Mouse (Mus musculus): Measurements from ENCODE around the gene Myadml2. TPM values are rescaled to one million over a fixed set of nuclear protein-coding genes. Genes with fewer than 3 reads are reported as not detected.
A peak's percentile ranks its signal among the peaks of the same experiment; 100 is the strongest.

The Myadml2 gene
- total RNA-seq, 2 experiments from 2014 or later, result 3.2 to 7.6 TPM

DNA sequence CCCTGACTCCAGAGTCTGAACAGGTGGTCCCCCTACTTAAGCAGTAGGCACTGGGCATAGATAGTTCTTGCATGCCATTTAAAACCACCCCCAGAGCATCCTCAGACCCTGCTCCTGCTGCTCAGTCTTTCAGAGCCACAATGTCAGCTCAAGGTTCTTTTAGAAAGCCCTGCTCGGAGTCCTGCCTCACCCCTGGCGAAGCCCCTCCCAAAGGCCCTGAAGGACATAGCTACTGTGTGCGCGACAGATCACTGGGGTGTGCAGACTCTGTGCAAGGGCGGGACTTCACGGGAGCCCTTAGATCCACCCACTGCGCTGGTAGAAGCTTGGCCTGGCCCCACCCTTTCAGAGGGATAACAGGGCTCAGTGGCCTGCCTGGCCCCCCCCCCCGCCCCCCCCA is 38.7 kb downstream of the Myadml2 start:
- DNase-seq, result peak; percentile 63

DNA sequence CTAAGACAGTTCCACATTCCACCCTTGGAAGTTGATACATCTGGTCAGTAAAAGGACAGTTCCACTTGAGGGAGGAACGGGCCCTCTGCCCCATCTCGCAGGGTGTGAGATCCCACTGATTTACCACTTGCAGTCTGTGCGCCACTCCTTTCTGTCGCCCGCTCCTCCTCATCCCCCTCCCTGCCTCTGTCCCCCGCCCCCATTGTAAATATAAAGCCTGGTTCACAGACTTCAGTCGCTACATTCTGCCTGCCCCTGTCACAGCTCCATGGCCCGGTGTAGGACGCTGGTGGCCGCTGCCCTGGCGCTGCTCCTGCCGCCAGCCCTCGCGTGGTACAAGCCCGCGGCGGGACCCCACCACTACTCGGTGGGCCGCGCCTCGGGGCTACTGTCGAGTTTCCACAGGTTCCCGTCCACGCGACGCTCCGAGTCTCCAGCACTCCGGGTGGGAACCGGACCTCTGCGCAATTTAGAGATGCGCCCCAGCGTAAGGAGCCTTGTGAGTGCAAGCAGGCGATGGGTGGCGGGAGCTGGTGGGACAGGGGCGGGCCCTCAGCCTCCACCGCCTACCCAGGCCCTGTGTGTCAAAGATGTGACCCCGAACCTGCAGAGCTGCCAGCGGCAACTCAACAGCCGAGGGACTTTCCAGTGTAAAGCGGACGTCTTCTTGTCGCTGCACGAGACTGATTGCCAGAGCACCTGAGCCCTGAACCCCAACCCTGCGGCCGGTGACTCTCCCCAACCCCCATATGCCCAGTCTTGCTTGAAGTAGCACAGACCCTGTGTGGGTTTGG is 39.5 kb downstream of the Myadml2 start, which contains the start of gene Npb:
TSS of gene Npb (plus strand) at position 237 of the 794 bp plus-strand sequence.
- no peak for DNase-seq

DNA sequence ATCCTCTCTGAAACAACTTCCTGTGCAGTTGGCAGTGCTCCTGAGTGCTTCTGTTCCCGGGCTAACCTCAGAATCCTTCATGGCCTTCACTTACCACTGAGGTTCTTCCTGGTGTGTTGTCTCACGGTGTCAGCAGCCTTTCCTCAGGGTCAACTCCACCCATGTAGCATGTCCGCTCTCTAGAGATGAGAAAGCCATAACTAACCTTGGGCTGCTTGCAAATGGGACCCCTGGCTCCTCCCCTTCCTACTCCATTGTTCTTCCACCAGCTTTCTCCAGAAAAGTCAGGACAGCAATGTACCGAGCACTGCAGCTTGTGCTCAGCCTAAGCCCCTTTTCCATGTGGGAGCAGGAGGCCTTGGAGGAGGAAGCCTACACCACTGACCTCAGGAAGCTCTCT is 41.2 kb downstream of the Myadml2 start:
- DNase-seq, result no peak

DNA sequence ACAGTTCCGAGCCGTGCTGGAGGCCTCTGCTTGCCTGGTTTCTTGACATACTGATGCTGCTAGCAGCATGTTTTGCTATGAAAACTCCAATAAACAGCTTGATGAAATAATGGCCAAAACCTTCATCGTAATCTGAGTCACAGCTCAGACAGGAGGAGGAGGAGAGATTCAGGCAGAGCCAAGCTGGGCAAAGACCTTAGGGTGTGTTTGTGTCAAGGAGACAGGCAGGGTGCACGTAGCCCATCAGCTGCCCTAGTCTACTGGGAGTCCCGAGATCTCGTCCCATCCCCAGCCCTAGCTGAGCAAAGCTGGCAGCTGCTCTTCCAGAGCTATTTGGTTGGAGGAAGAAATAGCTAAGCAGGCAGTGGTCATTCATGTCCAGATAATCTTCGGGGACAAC is 42.3 kb downstream of the Myadml2 start:
- no peak for DNase-seq

DNA sequence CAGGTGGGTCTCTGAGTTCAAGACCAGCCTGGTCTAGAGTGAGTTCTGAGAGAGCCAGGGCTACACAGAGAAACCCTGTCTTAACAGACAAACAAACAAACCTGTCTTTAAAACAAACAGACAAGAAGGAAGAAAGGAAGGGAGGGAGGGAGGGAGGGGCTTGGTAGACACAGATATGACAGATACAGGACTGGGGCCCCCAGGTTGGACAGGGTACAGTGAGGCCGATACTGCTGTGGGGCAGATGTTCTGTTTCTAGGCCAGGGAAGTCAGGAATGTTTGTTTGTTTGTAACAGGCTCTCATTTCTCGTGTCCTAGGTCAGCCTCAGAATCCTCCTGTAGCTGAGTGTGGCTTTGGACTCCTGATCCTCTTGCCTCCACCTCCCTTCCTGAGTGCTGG is 44.4 kb downstream of the Myadml2 start:
- no peak for DNase-seq

DNA sequence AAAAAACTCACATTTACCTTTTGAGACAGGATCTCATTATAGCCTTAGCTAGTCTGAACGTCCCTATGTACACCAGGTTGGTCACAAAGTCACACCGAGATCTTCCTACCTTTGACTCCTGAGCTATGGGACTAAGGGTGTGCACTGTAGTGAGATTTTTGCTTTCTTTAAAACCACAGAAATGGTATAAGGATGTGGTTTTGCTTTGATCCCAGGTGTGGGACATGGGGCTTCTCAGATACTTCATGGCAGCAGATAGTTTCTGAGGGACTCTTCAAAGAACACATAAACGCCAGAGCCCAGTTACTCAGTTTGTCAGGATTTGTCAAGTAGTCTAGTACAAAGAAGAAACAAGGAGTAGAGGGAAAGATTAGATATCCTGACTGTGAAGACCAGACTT is 47.2 kb downstream of the Myadml2 start:
- DNase-seq, result no peak

DNA sequence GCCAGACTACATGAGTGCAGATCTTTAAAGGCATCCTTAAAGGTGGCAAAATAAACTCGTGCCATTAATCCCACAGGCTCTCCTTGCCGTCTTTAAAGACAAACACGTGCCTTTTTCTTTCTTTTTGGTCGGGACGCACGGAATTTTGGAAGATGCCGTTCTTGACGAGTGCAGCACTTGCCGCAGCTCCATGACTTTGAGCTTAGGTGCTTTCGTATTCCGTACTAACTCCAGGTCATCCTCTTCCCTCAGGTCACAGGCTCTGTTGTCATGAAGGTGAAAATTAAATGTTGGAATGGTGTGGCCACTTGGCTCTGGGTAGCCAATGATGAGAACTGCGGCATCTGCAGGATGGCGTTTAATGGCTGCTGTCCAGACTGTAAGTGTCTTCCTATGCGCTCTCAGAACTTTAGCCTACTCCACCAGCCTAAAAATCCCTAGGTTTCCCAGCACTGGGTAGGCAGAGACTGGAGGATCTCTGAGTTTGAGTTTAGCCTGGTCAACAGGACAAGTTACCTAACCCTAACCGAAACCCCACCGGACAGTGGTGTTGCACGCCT is 48.9 kb downstream of the Myadml2 start:
- DNase-seq, result no peak

DNA sequence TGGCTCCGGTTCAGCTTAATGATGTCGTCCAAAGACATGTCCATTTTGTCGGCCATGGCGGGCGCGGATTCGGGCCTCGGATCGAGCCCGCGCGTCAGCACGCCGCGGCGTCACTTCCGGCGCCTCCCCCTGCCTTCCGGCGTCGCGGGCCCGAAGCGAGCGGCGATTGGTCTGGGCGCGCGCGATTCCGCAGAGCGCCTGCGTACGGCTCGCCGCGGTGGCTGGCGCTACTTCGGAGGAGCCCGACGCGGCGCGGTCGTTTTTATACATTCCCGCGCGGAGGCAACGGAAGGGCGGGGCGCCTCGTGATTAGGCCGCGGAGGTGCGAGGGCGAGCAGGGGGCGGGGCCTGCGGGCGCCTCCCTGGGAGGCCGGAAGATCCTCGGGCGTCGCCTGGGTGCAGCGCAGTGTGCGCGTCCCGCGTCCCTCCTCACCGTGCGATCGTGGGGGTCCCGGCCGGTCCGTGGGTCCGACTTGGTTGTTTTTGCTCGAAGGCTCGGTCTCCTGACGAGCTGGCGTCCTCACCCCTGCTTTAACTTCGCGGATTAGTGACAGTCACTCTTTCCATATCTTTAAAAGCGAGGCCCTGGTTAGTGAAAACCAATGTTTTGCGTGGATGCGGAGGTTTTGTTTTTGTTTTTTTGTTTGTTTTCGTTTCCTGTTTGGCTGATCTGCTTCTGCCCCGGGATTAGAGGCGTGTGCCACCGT is 49.5 kb downstream of the Myadml2 start, which contains the start of the genes Alyref and Anapc11:
TSS of gene Alyref (minus strand) at position 83 of the 707 bp plus-strand sequence.
TSS of gene Anapc11 (plus strand) at position 139 of the 707 bp plus-strand sequence.
- DNase-seq, result peak; percentile 96

DNA sequence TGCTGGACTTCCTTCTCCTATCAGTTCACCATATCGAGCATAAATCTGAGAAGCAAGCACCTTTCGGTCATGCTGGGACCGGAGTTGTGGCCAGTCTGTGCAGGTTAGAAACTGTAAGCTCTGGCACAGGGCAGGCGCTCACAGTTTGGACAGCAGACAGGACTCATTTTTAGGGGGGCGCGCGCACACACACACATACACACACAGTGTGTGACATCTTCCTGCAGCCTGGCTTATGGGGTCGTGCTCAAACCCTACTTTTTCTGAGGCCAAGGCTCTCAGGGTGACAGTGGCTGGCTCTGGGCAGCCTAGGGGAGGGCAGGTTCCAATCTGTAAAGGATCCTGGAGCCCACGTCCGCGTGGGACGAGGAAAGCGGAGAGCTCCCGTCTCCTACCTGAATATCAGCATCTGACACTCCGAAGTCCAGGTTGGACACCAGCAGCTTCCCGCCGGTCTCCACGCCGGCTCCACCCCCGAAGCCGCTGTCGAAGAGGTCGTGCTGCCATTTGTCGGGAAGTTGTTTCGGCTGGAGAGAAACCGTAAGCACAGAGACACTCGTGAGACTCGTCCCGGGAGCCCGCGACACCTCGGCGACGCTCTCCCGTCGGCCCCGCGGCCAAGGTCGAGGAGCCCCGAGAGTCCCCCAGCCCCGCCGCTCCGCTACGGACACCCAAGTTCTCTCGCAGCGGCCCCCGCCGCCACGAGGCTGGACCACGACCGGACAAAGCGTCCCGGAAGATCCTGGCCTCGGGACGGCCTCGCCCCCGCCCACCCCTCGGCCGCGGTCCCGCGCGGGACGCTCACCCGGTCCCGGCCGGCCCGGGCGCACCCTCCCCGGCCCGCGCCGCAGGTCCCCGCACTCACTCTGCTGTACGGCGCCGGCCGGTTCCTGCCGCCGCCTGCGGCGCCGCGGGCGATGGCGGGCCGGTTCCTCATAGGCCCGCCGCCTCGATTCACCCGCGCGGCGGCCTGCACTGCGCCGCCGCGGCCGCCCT is 50.4 kb downstream of the Myadml2 start:
- no peak for DNase-seq

Small RNA genes lying within 50 kb of the gene (microRNA-seq; reads per million reads assigned to microRNA genes)
- gene Mir6936, result not detected

Other genes with a start within 250 kb of the Myadml2 start
- gene Nploc4, start 210.4 kb downstream of the Myadml2 start, total RNA-seq (2021), result 10 to 100 TPM; 59.7 to 67.0 TPM
- gene Tspan10, start 205.5 kb downstream of the Myadml2 start, total RNA-seq (2021), result 1 to 10 TPM in 1 of 2 experiments, under 1 TPM in 1; 0.30 to 2.6 TPM
- gene Pde6g, start 194.7 kb downstream of the Myadml2 start, total RNA-seq (2021), result under 1 TPM in 1 of 2 experiments, not detected in 1; 0.94 TPM
- gene Oxld1, start 190.1 kb downstream of the Myadml2 start, total RNA-seq (2021), result 10 to 100 TPM; 59.0 to 82.0 TPM
- 10 to 100 TPM; 16.1 to 18.8 TPM for gene Ccdc137, start 190.0 kb downstream of the Myadml2 start, total RNA-seq (2021)
- gene Arl16, start 180.6 kb downstream of the Myadml2 start, total RNA-seq (2021), result 10 to 100 TPM; 20.6 to 20.9 TPM
- gene Mrpl12, start 163.5 kb downstream of the Myadml2 start, total RNA-seq (2021), result 100 to 1,000 TPM; 179 to 189 TPM
- 10 to 100 TPM; 58.5 to 60.9 TPM for gene Slc25a10, start 156.3 kb downstream of the Myadml2 start, total RNA-seq (2021)
- gene Gcgr, start 117.5 kb downstream of the Myadml2 start, total RNA-seq (2021), result 10 to 100 TPM in 1 of 2 experiments, 1 to 10 TPM in 1; 9.6 to 15.7 TPM
- gene Mcrip1, start 98.4 kb downstream of the Myadml2 start, total RNA-seq (2021), result 10 to 100 TPM; 60.0 to 62.2 TPM
- gene Ppp1r27, start 97.0 kb downstream of the Myadml2 start, total RNA-seq (2021), result 10 to 100 TPM in 1 of 2 experiments, 1 to 10 TPM in 1; 7.1 to 21.8 TPM
- gene P4hb, start 74.9 kb downstream of the Myadml2 start, total RNA-seq (2021), result 100 to 1,000 TPM; 424 to 571 TPM
- 100 to 1,000 TPM; 281 to 286 TPM for gene Arhgdia, start 66.5 kb downstream of the Myadml2 start, total RNA-seq (2021)
- 100 to 1,000 TPM; 112 to 114 TPM for gene Alyref, start 49.8 kb downstream of the Myadml2 start, total RNA-seq (2021)
- gene Anapc11, start 49.7 kb downstream of the Myadml2 start, total RNA-seq (2021), result 10 to 100 TPM; 73.1 to 86.4 TPM
- gene Npb, start 39.7 kb downstream of the Myadml2 start, total RNA-seq (2021), result 1 to 10 TPM; 1.0 to 1.3 TPM
- gene Pcyt2, start 30.2 kb downstream of the Myadml2 start, total RNA-seq (2021), result 100 to 1,000 TPM; 144 to 150 TPM
- gene Sirt7, start 22.9 kb downstream of the Myadml2 start, total RNA-seq (2021), result 10 to 100 TPM; 33.2 to 40.3 TPM
- 10 to 100 TPM; 41.1 to 46.5 TPM for gene Mafg, start 14.6 kb downstream of the Myadml2 start, total RNA-seq (2021)
- gene Pycr1, start 4.4 kb downstream of the Myadml2 start, total RNA-seq (2021), result 1 to 10 TPM; 5.1 to 5.2 TPM
- gene Notum, start 13.0 kb upstream of the Myadml2 start, total RNA-seq (2021), result 10 to 100 TPM; 12.4 to 13.3 TPM
- gene Aspscr1, start 24.8 kb upstream of the Myadml2 start, total RNA-seq (2021), result 10 to 100 TPM; 67.9 to 81.5 TPM
- 10 to 100 TPM; 47.6 to 51.3 TPM for gene Cenpx, start 65.6 kb upstream of the Myadml2 start, total RNA-seq (2021)
- gene Lrrc45, start 65.8 kb upstream of the Myadml2 start, total RNA-seq (2021), result 10 to 100 TPM; 20.0 to 27.4 TPM
- 1 to 10 TPM; 3.8 to 9.5 TPM for gene Rac3, start 73.3 kb upstream of the Myadml2 start, total RNA-seq (2021)
- gene Dcxr, start 79.1 kb upstream of the Myadml2 start, total RNA-seq (2021), result 10 to 100 TPM; 33.0 to 37.3 TPM
- gene Cbr2, start 84.0 kb upstream of the Myadml2 start, total RNA-seq (2021), result 10 to 100 TPM in 1 of 2 experiments, 1 to 10 TPM in 1; 9.2 to 17.6 TPM
- gene Hmga1b, start 114.6 kb upstream of the Myadml2 start, total RNA-seq (2021), result 10 to 100 TPM; 23.9 to 46.6 TPM
- 10 to 100 TPM; 15.9 to 20.6 TPM for gene Rfng, start 136.0 kb upstream of the Myadml2 start, total RNA-seq (2021)
- 10 to 100 TPM; 84.2 to 89.3 TPM for gene Gps1, start 136.1 kb upstream of the Myadml2 start, total RNA-seq (2021)
- gene Dus1l, start 148.2 kb upstream of the Myadml2 start, total RNA-seq (2021), result 10 to 100 TPM; 61.2 to 64.3 TPM
- gene Fasn, start 176.4 kb upstream of the Myadml2 start, total RNA-seq (2021), result 100 to 1,000 TPM in 1 of 2 experiments, 10 to 100 TPM in 1; 93.1 to 104 TPM

All from adrenal gland, postnatal 10 days (tissue).